Mouse (Mus musculus) erythroblast, embryonic 14.5 days (primary cell): ENCODE measurements around the gene Cfap61. TPM values are rescaled to one million over a fixed set of nuclear protein-coding genes. Genes with fewer than 3 reads are reported as not detected.

Experiments used
- H3K27me3 ChIP-seq: 2 replicates; pipeline ENCODE4 v1.6.1; 2012; ENCODE audit warnings: inconsistent platforms; ENCODE audit not compliant: control insufficient read depth
- H3K36me3 ChIP-seq: 2 replicates; pipeline ENCODE4 v1.6.1; 2012; ENCODE audit warnings: mild to moderate bottlenecking, inconsistent platforms; ENCODE audit not compliant: control insufficient read depth
- H3K4me1 ChIP-seq: 2 replicates; pipeline ENCODE4 v1.6.1; 2012; ENCODE audit warnings: inconsistent platforms; ENCODE audit not compliant: control insufficient read depth
- H3K4me3 ChIP-seq: replicated peaks from 2 replicates; pipeline ENCODE3; 2012; ENCODE audit warnings: moderate library complexity, mild to moderate bottlenecking, inconsistent platforms
- H3K9me3 ChIP-seq: 2 replicates; pipeline ENCODE4 v1.6.1; 2012; ENCODE audit warnings: low read length, inconsistent platforms, mixed read lengths; ENCODE audit not compliant: control insufficient read depth
- GATA1 ChIP-seq: IDR thresholded peaks from 2 replicates; pipeline ENCODE4 v1.6.1; 2012; ENCODE audit warnings: low read length, inconsistent platforms, mixed read lengths
- TAL1 ChIP-seq: IDR thresholded peaks from 3 replicates; pipeline ENCODE4 v1.6.1; 2012; ENCODE audit warnings: low read length, inconsistent platforms, mixed read lengths
- polyA plus RNA-seq: library from polyadenylated mRNA; stranded (reverse); fragments of >175 nt; gene quantifications from 2 replicates; pipeline ENCODE4 v1.2.3, GENCODE M21; 2012

Gene Cfap61
- polyA plus RNA-seq, 1 experiment: not detected

GRCm38 (mm10) chr2:145948402-145948954, 13.9 kb downstream of the Cfap61 start:
- no peaks in the 10 kb centered on the region for H3K27me3 ChIP-seq
- no peaks in the 10 kb centered on the region for H3K4me1 ChIP-seq
- no peaks in the 10 kb centered on the region for H3K9me3 ChIP-seq
- TF ChIP-seq GATA1: no peak
- no peak for TF ChIP-seq TAL1
- no peaks in the 10 kb centered on the region for H3K36me3 ChIP-seq
- H3K4me3 ChIP-seq: no peak overlapping the region

- Histone ChIP-seq H3K4me1 (no peaks in the 10 kb centered on the region), H3K4me3 (no peak overlapping the region), H3K36me3 (no peaks in the 10 kb centered on the region), H3K9me3 (no peaks in the 10 kb centered on the region), H3K27me3 (no peaks in the 10 kb centered on the region)
- no peak for TF ChIP-seq TAL1
- TF ChIP-seq GATA1: no peak
These were observed 15.0 kb downstream of the Cfap61 start for GRCm38 (mm10) chr2:145949475-145950068.

- Histone ChIP-seq H3K4me3 (no peak overlapping the region), H3K4me1 (no peaks in the 10 kb centered on the region), H3K27me3 (no peaks in the 10 kb centered on the region), H3K36me3 (no peaks in the 10 kb centered on the region), H3K9me3 (no peaks in the 10 kb centered on the region)
- no peak for TF ChIP-seq GATA1
- TF ChIP-seq TAL1: no peak
These were observed 15.7 kb downstream of the Cfap61 start for GRCm38 (mm10) chr2:145950239-145950638.

GRCm38 (mm10) chr2:145952726-145953125, 18.1 kb downstream of the Cfap61 start:
- Histone ChIP-seq H3K27me3 (no peaks in the 10 kb centered on the region), H3K4me3 (no peak overlapping the region), H3K4me1 (no peaks in the 10 kb centered on the region), H3K9me3 (no peaks in the 10 kb centered on the region), H3K36me3 (no peaks in the 10 kb centered on the region)
- TF ChIP-seq GATA1 (no peak), TAL1 (no peak)

GRCm38 (mm10) chr2:145955844-145956243, 21.3 kb downstream of the Cfap61 start:
- no peaks in the 10 kb centered on the region for H3K9me3 ChIP-seq
- no peaks in the 10 kb centered on the region for H3K4me1 ChIP-seq
- TF ChIP-seq TAL1 (no peak), GATA1 (no peak)
- no peaks in the 10 kb centered on the region for H3K27me3 ChIP-seq
- no peak overlapping the region for H3K4me3 ChIP-seq
- no peaks in the 10 kb centered on the region for H3K36me3 ChIP-seq

- no peak overlapping the region for H3K4me3 ChIP-seq
- no peak for TF ChIP-seq GATA1
- TF ChIP-seq TAL1: no peak
- H3K36me3 ChIP-seq: no peaks in the 10 kb centered on the region
- no peaks in the 10 kb centered on the region for H3K4me1 ChIP-seq
- H3K9me3 ChIP-seq: no peaks in the 10 kb centered on the region
- no peaks in the 10 kb centered on the region for H3K27me3 ChIP-seq
These were observed 21.7 kb downstream of the Cfap61 start for GRCm38 (mm10) chr2:145956318-145956717.

GRCm38 (mm10) chr2:145957450-145957849, 22.9 kb downstream of the Cfap61 start:
- TF ChIP-seq TAL1 (no peak), GATA1 (no peak)
- Histone ChIP-seq H3K9me3 (no peaks in the 10 kb centered on the region), H3K27me3 (no peaks in the 10 kb centered on the region), H3K36me3 (no peaks in the 10 kb centered on the region), H3K4me3 (no peak overlapping the region), H3K4me1 (no peaks in the 10 kb centered on the region)

GRCm38 (mm10) chr2:145958097-145958496, 23.5 kb downstream of the Cfap61 start:
- TF ChIP-seq TAL1 (no peak), GATA1 (no peak)
- H3K9me3 ChIP-seq: no peaks in the 10 kb centered on the region
- H3K4me1 ChIP-seq: no peaks in the 10 kb centered on the region
- H3K36me3 ChIP-seq: no peaks in the 10 kb centered on the region
- no peaks in the 10 kb centered on the region for H3K27me3 ChIP-seq
- no peak overlapping the region for H3K4me3 ChIP-seq

GRCm38 (mm10) chr2:145958551-145958950, 24.0 kb downstream of the Cfap61 start:
- Histone ChIP-seq H3K4me3 (no peak overlapping the region), H3K27me3 (no peaks in the 10 kb centered on the region), H3K4me1 (no peaks in the 10 kb centered on the region), H3K36me3 (no peaks in the 10 kb centered on the region), H3K9me3 (no peaks in the 10 kb centered on the region)
- TF ChIP-seq TAL1 (no peak), GATA1 (no peak)

GRCm38 (mm10) chr2:145961861-145962260, 27.3 kb downstream of the Cfap61 start:
- Histone ChIP-seq H3K4me1 (no peaks in the 10 kb centered on the region), H3K36me3 (no peaks in the 10 kb centered on the region), H3K27me3 (no peaks in the 10 kb centered on the region), H3K9me3 (no peaks in the 10 kb centered on the region), H3K4me3 (no peak overlapping the region)
- no peak for TF ChIP-seq GATA1
- TF ChIP-seq TAL1: no peak
